Mouse (Mus musculus) embryonic facial prominence, embryonic 10.5 days (tissue): ENCODE measurements at regions not wholly inside any gene's neighbourhood (a gene's known extent, or its start where the extent isn't known, plus 50 kb on each side); places are given as distances from the start of the nearest gene placed in this dataset.
"Not testable (repeated sequence)": the region's sequence is repeated elsewhere in the genome, so short reads cannot be mapped to it uniquely, and the experiment has no call there.

Experiments
- DNase-seq: peaks from one replicate; pipeline ENCODE4 v3.0.0-alpha.2; 2017; ENCODE audit warnings: low spot score
- H3K27ac ChIP-seq: fragments of 300-500 bp; sonication (generic); replicated peaks from 2 replicates; pipeline ENCODE4 v1.5.1; 2016; ENCODE audit warnings: mild to moderate bottlenecking
- H3K27me3 ChIP-seq: fragments of 300-500 bp; sonication (generic); replicated peaks from 2 replicates; pipeline ENCODE4 v1.6.1; 2016; ENCODE audit warnings: low read depth, mild to moderate bottlenecking; ENCODE audit not compliant: poor library complexity, severe bottlenecking
- H3K36me3 ChIP-seq: fragments of 300-500 bp; sonication (generic); replicated peaks from 2 replicates; pipeline ENCODE4 v1.6.1; 2016; ENCODE audit warnings: mild to moderate bottlenecking, moderate library complexity
- H3K4me1 ChIP-seq: fragments of 300-500 bp; sonication (generic); 2 replicates; pipeline ENCODE4 v1.6.1; 2016
- H3K4me3 ChIP-seq: fragments of 300-500 bp; sonication (generic); 2 replicates; pipeline ENCODE4 v1.5.1; 2016; ENCODE audit warnings: mild to moderate bottlenecking, moderate library complexity
- H3K9me3 ChIP-seq: fragments of 300-500 bp; sonication (generic); 2 replicates; pipeline ENCODE4 v1.6.1; 2016; ENCODE audit warnings: mild to moderate bottlenecking
- WGBS: fragments of 180-500 bp; shearing (Covaris S2); methylation state at CpG from one replicate; pipeline ENCODE4 v1.1.7; 2016; 5-methylcytosine and 5-hydroxymethylcytosine counted together

DNA sequence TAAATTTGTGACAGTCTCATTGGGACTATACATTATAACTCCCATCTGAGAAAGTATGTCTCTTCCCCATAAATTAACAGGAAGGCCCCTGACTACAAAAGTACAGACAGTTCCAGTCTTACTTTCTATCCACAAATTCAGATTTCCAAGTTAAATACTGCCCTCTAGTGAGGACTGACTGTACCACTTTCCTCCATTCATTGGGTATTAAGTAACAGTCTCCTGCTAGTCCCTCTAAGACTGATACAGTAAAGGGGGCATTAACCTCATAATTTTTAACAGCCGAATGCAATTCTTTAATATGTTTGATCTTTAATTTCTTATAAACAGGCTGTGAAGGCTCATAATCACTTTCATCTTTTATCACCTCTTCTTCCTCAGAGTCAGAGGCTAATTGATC, 131.0 kb upstream of the Adcyap1 start:
- not testable (repeated sequence) for H3K4me1 ChIP-seq, H3K27ac ChIP-seq, DNase-seq, H3K9me3 ChIP-seq, H3K27me3 ChIP-seq, H3K36me3 ChIP-seq, H3K4me3 ChIP-seq
- WGBS, result 64% methylated on average over 1 of the region's 1 CpGs

DNA sequence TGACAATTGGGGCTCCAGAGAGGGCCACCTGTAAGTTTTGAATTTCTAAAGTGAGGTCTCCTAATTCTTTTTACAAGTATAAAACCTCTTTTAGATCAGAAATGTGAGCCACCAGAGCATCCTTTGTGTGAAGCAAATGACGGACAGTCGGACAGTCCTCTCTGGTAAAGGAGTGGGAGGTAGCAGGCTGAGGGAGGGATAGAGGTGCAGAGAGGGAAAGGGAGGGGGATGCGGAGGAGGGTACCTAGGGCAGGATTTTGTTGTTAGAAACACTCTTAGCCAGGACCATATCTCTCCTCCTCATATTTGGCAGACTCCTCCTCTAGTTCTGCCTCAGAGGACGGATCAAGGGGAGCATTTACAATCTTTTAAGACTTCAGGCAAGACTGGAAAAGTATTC, 130.3 kb upstream of the Adcyap1 start:
- Histone ChIP-seq H3K27me3 (no peaks in the 10 kb centered on the region), H3K27ac (no peak overlapping the region), H3K36me3 (no peaks in the 10 kb centered on the region), H3K9me3 (no peaks in the 10 kb centered on the region), H3K4me3 (no peak overlapping the region), H3K4me1 (no peaks in the 10 kb centered on the region)
- WGBS, result 58% methylated on average over 4 of the region's 4 CpGs
- no peak for DNase-seq

DNA sequence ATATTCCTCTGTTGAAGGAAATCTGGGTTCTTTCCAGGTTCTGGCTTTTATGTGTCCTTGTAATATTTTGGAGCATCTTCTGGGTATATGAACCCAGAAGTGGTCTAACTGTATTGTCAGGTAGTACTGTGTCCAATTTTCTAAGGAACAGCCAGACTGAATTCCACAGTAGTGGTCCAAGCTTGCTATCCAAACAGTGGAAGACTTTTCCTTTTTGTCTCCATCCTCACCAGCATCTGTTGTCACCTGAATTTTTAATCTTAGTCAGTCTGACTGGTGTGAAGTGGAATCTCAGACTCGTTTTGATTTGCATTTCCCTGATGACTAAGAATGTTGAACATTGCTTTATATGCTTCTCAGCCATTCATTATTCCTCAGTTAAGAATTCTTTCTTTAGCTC, 114.8 kb upstream of the Adcyap1 start:
- no peaks in the 10 kb centered on the region for H3K27me3 ChIP-seq
- H3K36me3 ChIP-seq, result no peaks in the 10 kb centered on the region
- H3K4me3 ChIP-seq, result no peak overlapping the region
- 61% methylated on average over 1 of the region's 1 CpGs for WGBS
- no peak overlapping the region for H3K27ac ChIP-seq
- H3K9me3 ChIP-seq, result no peaks in the 10 kb centered on the region
- no peaks in the 10 kb centered on the region for H3K4me1 ChIP-seq
- DNase-seq, result no peak

DNA sequence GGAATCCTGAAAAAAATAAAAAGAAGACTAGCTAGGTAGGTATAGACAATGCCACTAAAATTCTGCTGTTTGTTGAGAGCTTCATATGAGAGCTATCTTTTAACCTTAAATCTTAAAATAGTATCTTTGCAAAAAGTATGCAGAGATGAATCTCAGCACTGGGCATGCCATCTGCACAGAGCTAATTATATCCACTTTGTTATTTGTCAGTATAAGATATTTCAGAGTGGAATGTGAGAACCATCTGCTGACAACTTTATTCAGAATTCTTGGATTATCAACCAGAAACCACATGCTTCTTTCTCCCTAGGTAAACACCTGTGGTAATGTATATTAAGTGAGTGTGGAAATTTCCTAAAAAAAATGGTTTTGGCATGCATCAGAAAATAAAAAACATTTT, 94.3 kb upstream of the Adcyap1 start:
- Histone ChIP-seq H3K4me1 (no peaks in the 10 kb centered on the region), H3K27ac (no peak overlapping the region), H3K27me3 (no peaks in the 10 kb centered on the region), H3K4me3 (no peak overlapping the region), H3K36me3 (no peaks in the 10 kb centered on the region), H3K9me3 (no peaks in the 10 kb centered on the region)
- DNase-seq, result no peak

DNA sequence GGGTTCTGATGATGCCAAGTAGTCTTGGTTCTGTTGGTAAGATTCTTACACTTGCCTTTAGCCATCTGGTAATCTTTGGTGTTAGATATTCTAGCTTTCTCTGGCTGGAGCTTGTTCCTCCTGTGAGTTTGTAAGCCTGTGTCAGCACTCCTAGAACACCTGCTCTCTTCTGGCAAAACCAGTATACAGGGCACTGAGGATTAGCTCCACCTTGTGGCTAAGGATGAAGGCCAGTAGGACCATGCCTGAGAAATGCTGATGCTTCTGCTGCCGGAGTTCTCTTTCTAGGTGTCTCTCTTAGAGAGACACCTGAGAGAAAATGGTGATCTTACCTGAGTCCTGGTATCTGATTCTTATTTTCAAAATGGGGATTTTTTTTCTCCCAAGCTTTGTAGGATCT, 58.8 kb upstream of the Adcyap1 start:
- Histone ChIP-seq H3K36me3 (no peaks in the 10 kb centered on the region), H3K27ac (no peak overlapping the region), H3K9me3 (no peaks in the 10 kb centered on the region), H3K4me3 (no peak overlapping the region), H3K27me3 (no peaks in the 10 kb centered on the region), H3K4me1 (no peaks in the 10 kb centered on the region)
- 66% methylated on average over 1 of the region's 1 CpGs for WGBS
- no peak for DNase-seq

DNA sequence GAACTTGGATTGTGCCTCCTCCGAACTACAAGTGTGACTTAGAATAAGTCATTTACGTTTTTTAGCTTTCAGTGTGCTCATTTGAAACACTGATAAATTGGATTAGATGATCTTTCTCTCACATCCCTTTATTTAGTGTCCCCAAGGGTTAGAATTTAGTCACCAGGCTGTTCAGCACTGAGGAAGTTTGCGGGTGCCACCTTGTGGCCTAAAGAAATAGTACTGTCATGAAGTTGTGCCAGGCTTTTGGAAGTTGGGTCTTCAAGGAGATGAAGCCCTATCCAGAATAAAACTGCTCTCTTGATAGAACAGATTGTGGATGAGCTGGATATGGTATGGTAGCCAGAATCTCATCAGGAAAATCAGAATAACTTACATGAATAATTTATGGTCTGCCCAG, 57.7 kb upstream of the Adcyap1 start:
- Histone ChIP-seq H3K4me3 (no peak overlapping the region), H3K36me3 (no peaks in the 10 kb centered on the region), H3K9me3 (no peaks in the 10 kb centered on the region), H3K27ac (no peak overlapping the region), H3K27me3 (no peaks in the 10 kb centered on the region), H3K4me1 (no peaks in the 10 kb centered on the region)
- 28% methylated on average over 3 of the region's 3 CpGs for WGBS
- DNase-seq, result peak; percentile 28
